Mouse (Mus musculus) midbrain, embryonic 10.5 days (tissue): Measurements from ENCODE around the gene Olfm1. TPM values are rescaled to one million over a fixed set of nuclear protein-coding genes. Genes with fewer than 3 reads are reported as not detected.
A peak's percentile ranks its signal among the peaks of the same experiment; 100 is the strongest.

ENCODE experiments used
- DNase-seq: peaks from one replicate; pipeline ENCODE4 v3.0.0-alpha.2; 2017; ENCODE audit warnings: low spot score
- H3K27ac ChIP-seq: fragments of 300-500 bp; sonication (generic); replicated peaks from 2 replicates; pipeline ENCODE4 v1.5.1; 2016; ENCODE audit warnings: mild to moderate bottlenecking
- H3K27me3 ChIP-seq: fragments of 300-500 bp; sonication (generic); 2 replicates; pipeline ENCODE4 v1.6.1; 2016; ENCODE audit warnings: low read depth, mild to moderate bottlenecking; ENCODE audit not compliant: poor library complexity, severe bottlenecking
- H3K36me3 ChIP-seq: fragments of 300-500 bp; sonication (generic); 2 replicates; pipeline ENCODE4 v1.6.1; 2016; ENCODE audit warnings: mild to moderate bottlenecking, moderate library complexity
- H3K4me1 ChIP-seq: fragments of 300-500 bp; sonication (generic); 2 replicates; pipeline ENCODE4 v1.6.1; 2016
- H3K4me3 ChIP-seq: fragments of 300-500 bp; sonication (generic); 2 replicates; pipeline ENCODE4 v1.5.1; 2016; ENCODE audit warnings: mild to moderate bottlenecking, moderate library complexity
- H3K9me3 ChIP-seq: fragments of 300-500 bp; sonication (generic); replicated peaks from 2 replicates; pipeline ENCODE4 v1.6.1; 2016; ENCODE audit warnings: mild to moderate bottlenecking
- WGBS: fragments of 180-500 bp; shearing (Covaris S2); methylation state at CpG from one replicate; pipeline ENCODE4 v1.1.7; 2016; 5-methylcytosine and 5-hydroxymethylcytosine counted together
- polyA plus RNA-seq: library from polyadenylated mRNA; unstranded; fragments of >200 nt; fragmentation: Nextera tagmentation; extraction: Ambion mirVana; gene quantifications from 2 replicates; pipeline ENCODE4 v1.2.1, GENCODE M21; 2016

Gene Olfm1
- polyA plus RNA-seq, 1 experiment from 2014 or later: 27.8 TPM

GRCm38 (mm10) chr2:28174441-28174840, 18.4 kb upstream of the Olfm1 start:
- Histone ChIP-seq H3K27ac (no peak overlapping the region), H3K9me3 (no peaks in the 10 kb centered on the region), H3K27me3 (no peaks in the 10 kb centered on the region), H3K4me3 (no peak overlapping the region), H3K36me3 (no peaks in the 10 kb centered on the region), H3K4me1 (no peaks in the 10 kb centered on the region)
- WGBS: 85% methylated on average over 3 of the region's 3 CpGs
- DNase-seq: no peak

- H3K27ac ChIP-seq: no peak overlapping the region
- H3K27me3 ChIP-seq: no peaks in the 10 kb centered on the region
- no peaks in the 10 kb centered on the region for H3K9me3 ChIP-seq
- no peak for DNase-seq
- H3K36me3 ChIP-seq: no peaks in the 10 kb centered on the region
- WGBS: 78% methylated on average over 6 of the region's 6 CpGs
- H3K4me1 ChIP-seq: peaks cover 14% of the 10 kb centered on the region
- no peak overlapping the region for H3K4me3 ChIP-seq
These were observed 14.2 kb upstream of the Olfm1 start for GRCm38 (mm10) chr2:28178600-28178999.

GRCm38 (mm10) chr2:28180053-28180452, 12.7 kb upstream of the Olfm1 start:
- Histone ChIP-seq H3K27ac (no peak overlapping the region), H3K36me3 (no peaks in the 10 kb centered on the region), H3K4me3 (no peak overlapping the region), H3K4me1 (peaks cover 14% of the 10 kb centered on the region), H3K9me3 (no peaks in the 10 kb centered on the region), H3K27me3 (no peaks in the 10 kb centered on the region)
- 85% methylated on average over 3 of the region's 3 CpGs for WGBS
- DNase-seq: no peak

GRCm38 (mm10) chr2:28188398-28188944, 4.3 kb upstream of the Olfm1 start:
- Histone ChIP-seq H3K27me3 (peaks cover 18% of the 10 kb centered on the region), H3K9me3 (no peaks in the 10 kb centered on the region), H3K27ac (no peak overlapping the region; the same call in 1 of the 2 replicates), H3K36me3 (no peaks in the 10 kb centered on the region), H3K4me3 (no peak overlapping the region), H3K4me1 (peaks cover 29% of the 10 kb centered on the region)
- DNase-seq: no peak
- 47% methylated on average over 8 of the region's 8 CpGs for WGBS

- Histone ChIP-seq H3K9me3 (no peaks in the 10 kb centered on the region), H3K27ac (peak overlapping the region; percentile 88), H3K4me1 (peaks cover 55% of the 10 kb centered on the region), H3K27me3 (peaks cover 36% of the 10 kb centered on the region), H3K36me3 (no peaks in the 10 kb centered on the region), H3K4me3 (peak overlapping the region; percentile 84)
- 29% methylated on average over 12 of the region's 12 CpGs for WGBS
- DNase-seq: peak; percentile 20
These were observed 897 bp downstream of the Olfm1 start for GRCm38 (mm10) chr2:28193690-28194087.

GRCm38 (mm10) chr2:28194962-28195617, 2.3 kb downstream of the Olfm1 start:
- peak overlapping the region; percentile 11; the same call in 1 of the 2 replicates for H3K4me3 ChIP-seq
- H3K27me3 ChIP-seq: peaks cover 36% of the 10 kb centered on the region
- H3K9me3 ChIP-seq: no peaks in the 10 kb centered on the region
- no peak for DNase-seq
- H3K4me1 ChIP-seq: peaks cover 50% of the 10 kb centered on the region
- H3K36me3 ChIP-seq: no peaks in the 10 kb centered on the region
- WGBS: 46% methylated on average over 6 of the region's 6 CpGs
- no peak overlapping the region for H3K27ac ChIP-seq

GRCm38 (mm10) chr2:28195726-28196125, 2.9 kb downstream of the Olfm1 start:
- Histone ChIP-seq H3K4me1 (peaks cover 50% of the 10 kb centered on the region), H3K9me3 (no peaks in the 10 kb centered on the region), H3K4me3 (no peak overlapping the region), H3K27ac (no peak overlapping the region), H3K36me3 (no peaks in the 10 kb centered on the region), H3K27me3 (peaks cover 36% of the 10 kb centered on the region)
- 77% methylated on average over 8 of the region's 8 CpGs for WGBS
- DNase-seq: no peak

- Histone ChIP-seq H3K36me3 (no peaks in the 10 kb centered on the region), H3K4me1 (peaks cover 22% of the 10 kb centered on the region), H3K4me3 (no peak overlapping the region), H3K9me3 (no peaks in the 10 kb centered on the region), H3K27me3 (peaks cover 15% of the 10 kb centered on the region), H3K27ac (no peak overlapping the region)
- DNase-seq: no peak
- WGBS: 81% methylated on average over 3 of the region's 3 CpGs
These were observed 8.6 kb downstream of the Olfm1 start for GRCm38 (mm10) chr2:28201441-28201841.

GRCm38 (mm10) chr2:28204167-28204566, 11.4 kb downstream of the Olfm1 start:
- peaks cover 11% of the 10 kb centered on the region; the same call in 1 of the 2 replicates for H3K36me3 ChIP-seq
- peaks cover 39% of the 10 kb centered on the region for H3K4me1 ChIP-seq
- peak; percentile 92 for DNase-seq
- no peaks in the 10 kb centered on the region for H3K9me3 ChIP-seq
- 10% methylated on average over 9 of the region's 9 CpGs for WGBS
- no peak overlapping the region for H3K4me3 ChIP-seq
- H3K27me3 ChIP-seq: peaks cover 28% of the 10 kb centered on the region
- H3K27ac ChIP-seq: no peak overlapping the region

GRCm38 (mm10) chr2:28204677-28205466, 12.1 kb downstream of the Olfm1 start:
- no peak for DNase-seq
- WGBS: 16% methylated on average over 19 of the region's 19 CpGs
- peaks cover 46% of the 10 kb centered on the region for H3K4me1 ChIP-seq
- peaks cover 17% of the 10 kb centered on the region; the same call in 1 of the 2 replicates for H3K36me3 ChIP-seq
- peak overlapping the region; percentile 69 for H3K4me3 ChIP-seq
- peaks cover 28% of the 10 kb centered on the region for H3K27me3 ChIP-seq
- 0 out of 2 replicates have a peak overlapping the region, but pooled peaks have one; percentile 35 for H3K27ac ChIP-seq
- no peaks in the 10 kb centered on the region for H3K9me3 ChIP-seq

- under 1% methylated on average over 49 of the region's 49 CpGs for WGBS
- peaks cover 51% of the 10 kb centered on the region for H3K4me1 ChIP-seq
- H3K36me3 ChIP-seq: peaks cover 19% of the 10 kb centered on the region; the same call in 1 of the 2 replicates
- H3K27me3 ChIP-seq: peaks cover 28% of the 10 kb centered on the region
- peak; percentile 85 for DNase-seq
- peak overlapping the region; percentile 69 for H3K4me3 ChIP-seq
- peak overlapping the region; percentile 84 for H3K27ac ChIP-seq
- H3K9me3 ChIP-seq: no peaks in the 10 kb centered on the region
These were observed 12.6 kb downstream of the Olfm1 start for GRCm38 (mm10) chr2:28205467-28205805.

GRCm38 (mm10) chr2:28205870-28206421, 13.2 kb downstream of the Olfm1 start:
- peak overlapping the region; percentile 84 for H3K27ac ChIP-seq
- no peaks in the 10 kb centered on the region for H3K9me3 ChIP-seq
- H3K4me1 ChIP-seq: peaks cover 57% of the 10 kb centered on the region
- peaks cover 28% of the 10 kb centered on the region for H3K27me3 ChIP-seq
- 2% methylated on average over 51 of the region's 51 CpGs for WGBS
- peak overlapping the region; percentile 69 for H3K4me3 ChIP-seq
- peak; percentile 60 for DNase-seq
- H3K36me3 ChIP-seq: peaks cover 19% of the 10 kb centered on the region; the same call in 1 of the 2 replicates
